Mouse (Mus musculus) gastrocnemius, postnatal 14 days (tissue): ENCODE data around the gene Anxa3. TPM values are rescaled to one million over a fixed set of nuclear protein-coding genes. Genes with fewer than 3 reads are reported as not detected.

Source experiments
- DNase-seq: peaks from one replicate; pipeline ENCODE4 v3.0.0; 2021; ENCODE audit warnings: mixed read lengths
- intact Hi-C: fragments of 180-260 bp; cut with DNase I; formaldehyde crosslinking; loops from one replicate; pipeline ENCODE4 v1.15.1; 2025; ENCODE audit warnings: low total_unique reads
- long read RNA-seq, 2 experiments: library from polyadenylated mRNA; stranded (forward); transcript quantifications; one replicate each; pipeline ENCODE4 v2.0.0; 2021
- total RNA-seq, 2 experiments: library from RNA; stranded (reverse); gene quantifications; 2 replicates each; pipeline ENCODE4 v1.2.3; 2021

Anxa3 gene
- total RNA-seq, result 10 to 100 TPM; 16.6 to 22.5 TPM
- long read RNA-seq, experiment 1, transcript Anxa3-201 (13 exons, 1,595 nt), result major isoform, 12 of 13 reads
- long read RNA-seq, experiment 1, partial matches to known transcripts, result 0 of 13 reads
- long read RNA-seq, experiment 1, other reads (novel, unspliced or antisense), result 1 of 13 reads
- long read RNA-seq, experiment 2, transcript Anxa3-201 (13 exons, 1,595 nt), result major isoform, 12 of 17 reads
- long read RNA-seq, experiment 2, partial matches to known transcripts, result 0 of 17 reads
- long read RNA-seq, experiment 2, other reads (novel, unspliced or antisense), result 5 of 17 reads

- intact Hi-C loops, result no loop called here
- DNase-seq, result peak; percentile 62
These were observed at the start of gene Anxa3 for GRCm38 (mm10) chr5:96792936-96793718. TSS of gene Anxa3 (plus strand) at chr5:96793339.

- intact Hi-C loops, result no loop called here
- no peak for DNase-seq
These were observed 45.7 kb upstream of the Anxa3 start for GRCm38 (mm10) chr5:96747195-96747984.

- DNase-seq, result no peak
- intact Hi-C loops, result no loop called here
These were observed 35.5 kb upstream of the Anxa3 start for GRCm38 (mm10) chr5:96757615-96758014.

- intact Hi-C loops, result loop anchor here (10.0 kb wide), 1 partner anchor 497 kb away; no protein-coding TSS in a partner anchor
- DNase-seq, result no peak
These were observed 31.1 kb upstream of the Anxa3 start for GRCm38 (mm10) chr5:96762021-96762420.

- DNase-seq, result peak; percentile 39
- intact Hi-C loops, result loop anchor here (10.0 kb wide), 1 partner anchor 504 kb away; no protein-coding TSS in a partner anchor
These were observed 24.2 kb upstream of the Anxa3 start for GRCm38 (mm10) chr5:96768846-96769471.

GRCm38 (mm10) chr5:96783506-96784288 is 9.4 kb upstream of the Anxa3 start:
- no peak for DNase-seq
- intact Hi-C loops, result no loop called here

- DNase-seq, result no peak
- intact Hi-C loops, result no loop called here
These were observed 8.0 kb upstream of the Anxa3 start for GRCm38 (mm10) chr5:96785096-96785495.

GRCm38 (mm10) chr5:96792422-96792821 is 717 bp upstream of the Anxa3 start:
- intact Hi-C loops, result no loop called here
- DNase-seq, result no peak

- no peak for DNase-seq
- intact Hi-C loops, result no loop called here
These were observed 955 bp downstream of the Anxa3 start for GRCm38 (mm10) chr5:96793953-96794635.

- intact Hi-C loops, result no loop called here
- DNase-seq, result no peak
These were observed 2.6 kb downstream of the Anxa3 start for GRCm38 (mm10) chr5:96795752-96796151.

GRCm38 (mm10) chr5:96797465-96797864 is 4.3 kb downstream of the Anxa3 start:
- DNase-seq, result no peak
- intact Hi-C loops, result no loop called here

- intact Hi-C loops, result no loop called here
- DNase-seq, result no peak
These were observed 6.0 kb downstream of the Anxa3 start for GRCm38 (mm10) chr5:96799165-96799564.

GRCm38 (mm10) chr5:96799969-96800368 is 6.8 kb downstream of the Anxa3 start:
- DNase-seq, result no peak
- intact Hi-C loops, result no loop called here

GRCm38 (mm10) chr5:96802185-96802584 is 9.0 kb downstream of the Anxa3 start:
- intact Hi-C loops, result no loop called here
- peak; percentile 13 for DNase-seq

GRCm38 (mm10) chr5:96803091-96803490 is 10.0 kb downstream of the Anxa3 start:
- peak; percentile 68 for DNase-seq
- intact Hi-C loops, result no loop called here

GRCm38 (mm10) chr5:96804304-96804703 is 11.2 kb downstream of the Anxa3 start:
- intact Hi-C loops, result no loop called here
- no peak for DNase-seq

GRCm38 (mm10) chr5:96804813-96805212 is 11.7 kb downstream of the Anxa3 start:
- no peak for DNase-seq
- intact Hi-C loops, result no loop called here

GRCm38 (mm10) chr5:96810620-96811019 is 17.5 kb downstream of the Anxa3 start:
- DNase-seq, result no peak
- intact Hi-C loops, result no loop called here
